Mouse (Mus musculus): ENCODE data around the gene Klf4. TPM values are rescaled to one million over a fixed set of nuclear protein-coding genes. Genes with fewer than 3 reads are reported as not detected.

The Klf4 gene
- 0.92 and 1.1 TPM in 2 replicates for polyA plus RNA-seq (2016; fragmentation: Nextera tagmentation; extraction: Ambion mirVana)

DNA sequence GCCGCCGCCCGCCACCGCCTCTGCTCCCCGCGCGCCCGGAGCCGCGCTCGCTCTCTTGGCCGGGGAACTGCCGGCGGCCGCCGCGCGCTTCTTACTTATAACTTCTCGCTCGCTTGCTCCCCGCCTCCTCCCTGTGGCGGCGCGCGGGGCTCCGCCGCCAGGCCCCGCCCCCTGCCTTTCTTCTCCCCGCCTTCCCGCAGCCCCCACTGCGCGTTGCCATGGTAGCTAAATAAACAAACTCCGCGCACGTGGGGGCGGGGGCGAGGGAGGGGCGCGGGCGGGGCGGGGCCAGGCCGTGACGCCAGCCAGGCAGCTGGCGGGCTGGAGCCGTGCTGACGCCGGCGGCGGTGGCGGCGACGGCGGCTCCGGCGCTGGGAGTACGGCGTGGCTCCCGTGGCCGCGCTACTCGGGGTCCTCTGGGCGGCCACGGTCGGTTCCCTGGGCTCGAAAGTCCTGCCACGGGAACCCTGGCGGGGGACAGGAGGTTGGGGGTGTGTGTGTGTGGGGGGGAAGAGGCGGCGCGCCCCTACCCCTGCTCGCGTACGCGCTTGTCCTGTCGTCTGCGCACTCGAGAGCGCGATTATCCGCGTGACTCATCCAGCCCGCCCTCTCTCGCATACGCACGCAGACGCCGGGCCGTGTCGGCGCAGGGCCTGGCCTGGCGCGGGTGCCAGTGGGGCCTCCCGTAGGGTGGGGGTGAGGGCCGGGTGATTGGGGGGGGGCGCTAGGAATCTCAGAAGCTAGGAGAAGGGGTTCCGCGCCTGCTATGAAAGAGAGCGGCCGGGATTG, at the start of gene Klf4:
Gene Klf4, minus strand, starts transcription at position 60 of the 789 bp plus-strand sequence.
- Histone ChIP-seq H3K27ac (peak within 1 kb of the TSS; percentile 90), H3K4me3 (peak within 1 kb of the TSS; percentile 75), H3K36me3 (no peaks in the 10 kb centered on the region), H3K27me3 (ENCODE audit: insufficient read depth, poor library complexity, severe bottlenecking) (peaks cover 76% of the 10 kb centered on the region), H3K9me3 (no peaks in the 10 kb centered on the region), H3K4me1 (replicated peaks) (peaks cover 39% of the 10 kb centered on the region)
- DNase-seq (ENCODE audit: low spot score), result peak; percentile 93
- WGBS, result under 1% methylated on average over 98 of the region's 99 CpGs

DNA sequence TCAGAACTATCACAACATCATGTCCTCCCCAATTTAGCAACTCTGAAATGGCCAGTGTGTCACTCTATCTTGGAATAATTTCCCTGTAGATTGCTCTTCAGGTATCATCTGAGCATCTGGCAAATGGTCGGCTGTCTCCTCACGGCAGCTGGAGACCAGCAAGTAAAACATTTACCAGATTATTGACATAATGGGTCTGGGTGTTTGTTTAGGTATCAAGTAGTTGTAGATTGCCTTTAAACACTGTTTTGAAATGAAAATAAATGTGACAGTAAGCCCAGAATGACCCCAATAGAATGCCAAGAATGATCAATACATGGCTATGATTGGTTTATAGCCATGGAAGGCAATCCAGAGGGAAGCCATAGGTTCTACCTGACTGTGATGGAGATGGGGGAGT, 39.2 kb upstream of the Klf4 start:
- peaks cover 9% of the 10 kb centered on the region; the same call in 1 of the 2 replicates for H3K4me1 ChIP-seq (replicated peaks)
- no peaks in the 10 kb centered on the region for H3K9me3 ChIP-seq
- WGBS, result 86% methylated on average over 2 of the region's 2 CpGs

DNA sequence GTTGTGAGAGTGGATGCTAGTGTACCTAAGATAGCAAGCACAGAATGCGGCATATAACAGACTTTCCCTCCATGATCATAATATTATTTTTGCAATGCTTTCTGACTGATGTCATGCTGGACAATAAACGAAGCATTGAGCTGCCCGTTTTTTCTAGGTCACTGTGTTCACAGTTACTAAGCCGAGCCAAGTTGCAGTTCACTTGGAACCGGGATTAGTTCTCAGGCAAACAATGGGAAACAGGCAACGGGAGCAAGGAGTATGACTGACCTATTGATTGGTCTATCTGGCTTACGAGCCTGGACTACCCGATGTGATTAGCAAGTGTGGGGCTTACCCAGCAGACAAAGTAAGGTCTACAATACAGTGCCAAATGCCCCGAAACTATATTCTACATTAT, 35.7 kb upstream of the Klf4 start:
- Histone ChIP-seq H3K27ac (0 out of 2 replicates have a peak overlapping the region, but pooled peaks have one; percentile 54), H3K4me1 (replicated peaks) (peaks cover 9% of the 10 kb centered on the region; the same call in 1 of the 2 replicates), H3K9me3 (no peaks in the 10 kb centered on the region), H3K27me3 (ENCODE audit: insufficient read depth, poor library complexity, severe bottlenecking) (no peaks in the 10 kb centered on the region), H3K36me3 (no peaks in the 10 kb centered on the region), H3K4me3 (no peak overlapping the region)
- 71% methylated on average over 9 of the region's 9 CpGs for WGBS
- no peak for DNase-seq (ENCODE audit: low spot score)

More for the DNA sequence above, 39.2 kb upstream of the Klf4 start:
- H3K36me3 ChIP-seq, result no peaks in the 10 kb centered on the region
- no peak overlapping the region for H3K27ac ChIP-seq
- H3K27me3 ChIP-seq (ENCODE audit: insufficient read depth, poor library complexity, severe bottlenecking), result no peaks in the 10 kb centered on the region
- DNase-seq (ENCODE audit: low spot score), result no peak
- no peak overlapping the region for H3K4me3 ChIP-seq

DNA sequence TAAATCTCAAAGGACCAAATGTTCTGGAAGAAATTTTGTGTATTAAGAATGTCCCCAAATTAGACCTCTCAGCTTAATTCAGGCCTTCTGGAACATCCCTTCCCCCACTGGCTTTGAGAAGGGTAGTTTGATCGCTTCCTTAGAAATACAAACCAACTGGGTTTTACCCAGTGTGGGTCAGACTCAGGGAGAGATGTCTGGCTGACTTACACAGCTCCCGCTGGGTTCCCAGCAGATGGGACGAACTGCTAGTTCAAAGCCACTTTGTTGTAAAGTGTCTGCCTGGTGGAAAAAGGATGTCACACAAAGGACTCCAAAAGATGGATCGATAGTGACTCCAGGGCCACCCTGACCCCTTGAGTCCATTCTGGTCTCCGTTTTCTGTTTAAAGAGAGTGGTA, 35.3 kb upstream of the Klf4 start:
- no peak for DNase-seq (ENCODE audit: low spot score)
- H3K27ac ChIP-seq, result peak overlapping the region; percentile 54
- H3K4me1 ChIP-seq (replicated peaks), result peaks cover 9% of the 10 kb centered on the region; the same call in 1 of the 2 replicates
- H3K4me3 ChIP-seq, result no peak overlapping the region
- WGBS, result 63% methylated on average over 5 of the region's 5 CpGs
- no peaks in the 10 kb centered on the region for H3K9me3 ChIP-seq
- no peaks in the 10 kb centered on the region for H3K27me3 ChIP-seq (ENCODE audit: insufficient read depth, poor library complexity, severe bottlenecking)
- H3K36me3 ChIP-seq, result no peaks in the 10 kb centered on the region

DNA sequence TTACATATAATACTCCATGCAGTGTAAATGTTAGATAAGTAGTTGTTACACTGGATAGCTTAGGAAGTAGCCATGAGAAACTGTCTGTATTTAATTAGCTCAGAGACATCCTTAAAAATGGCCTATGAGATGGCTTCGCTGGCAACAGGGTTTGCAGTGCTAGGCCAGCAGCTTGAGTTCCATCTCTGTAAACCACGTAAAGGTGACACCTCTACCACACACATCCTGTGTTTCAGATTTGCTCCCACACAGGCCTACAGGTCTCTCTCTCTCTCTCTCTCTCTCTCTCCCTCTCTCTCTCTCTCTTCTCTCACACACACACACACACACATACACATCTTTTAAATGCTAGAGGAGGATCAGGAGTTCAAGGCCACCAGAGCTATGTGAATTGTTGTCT, 32.1 kb upstream of the Klf4 start:
- DNase-seq (ENCODE audit: low spot score), result no peak
- no peaks in the 10 kb centered on the region for H3K27me3 ChIP-seq (ENCODE audit: insufficient read depth, poor library complexity, severe bottlenecking)
- H3K4me3 ChIP-seq, result no peak overlapping the region
- peaks cover 9% of the 10 kb centered on the region; the same call in 1 of the 2 replicates for H3K4me1 ChIP-seq (replicated peaks)
- no peaks in the 10 kb centered on the region for H3K9me3 ChIP-seq
- H3K27ac ChIP-seq, result no peak overlapping the region
- no peaks in the 10 kb centered on the region for H3K36me3 ChIP-seq
- WGBS, result 89% methylated on average over 2 of the region's 2 CpGs

DNA sequence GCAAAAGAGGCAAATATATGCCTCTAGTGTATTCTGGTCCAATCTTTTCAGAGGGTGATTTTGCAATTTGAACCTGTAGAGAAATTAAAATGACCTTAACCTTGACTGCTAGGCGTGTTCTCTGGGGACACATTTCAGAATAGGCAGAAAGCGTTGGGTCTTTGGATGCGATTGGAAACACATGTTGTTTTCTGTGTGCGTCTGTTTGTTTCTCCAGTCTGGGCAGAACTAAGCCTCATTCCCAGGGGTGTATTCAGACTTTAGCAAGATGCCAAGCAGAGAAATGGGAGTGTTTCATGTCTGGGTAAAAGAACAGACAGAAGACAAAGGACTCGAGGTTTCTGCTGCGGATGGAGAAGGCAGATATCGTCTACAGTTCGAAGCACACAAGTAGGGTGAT, 30.8 kb upstream of the Klf4 start:
- Histone ChIP-seq H3K4me3 (no peak overlapping the region), H3K36me3 (no peaks in the 10 kb centered on the region), H3K4me1 (replicated peaks) (peaks cover 8% of the 10 kb centered on the region; the same call in 1 of the 2 replicates), H3K27me3 (ENCODE audit: insufficient read depth, poor library complexity, severe bottlenecking) (no peaks in the 10 kb centered on the region), H3K9me3 (no peaks in the 10 kb centered on the region), H3K27ac (no peak overlapping the region; the same call in 1 of the 2 replicates)
- 74% methylated on average over 8 of the region's 8 CpGs for WGBS
- no peak for DNase-seq (ENCODE audit: low spot score)

DNA sequence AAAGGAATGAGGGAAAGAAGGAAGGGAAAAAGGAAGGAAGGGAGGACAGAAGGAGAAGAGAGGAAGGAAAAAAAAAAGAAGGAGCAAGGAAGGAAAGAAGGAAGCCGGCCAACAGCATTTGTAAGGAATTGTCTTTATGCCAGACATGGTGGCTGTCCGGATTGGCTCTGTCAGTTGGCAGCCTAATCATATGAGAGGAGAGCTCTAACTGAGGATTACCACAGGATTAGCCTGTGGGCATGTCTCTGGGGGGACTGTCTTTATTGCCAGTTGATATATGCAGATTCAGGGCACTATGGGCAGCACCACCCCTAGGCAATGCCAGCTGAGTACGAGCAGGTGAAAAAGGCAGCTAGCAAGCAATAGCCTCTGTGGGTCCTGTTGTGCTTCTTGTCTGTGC, 29.8 kb upstream of the Klf4 start:
- no peak for DNase-seq (ENCODE audit: low spot score)
- Histone ChIP-seq H3K9me3 (no peaks in the 10 kb centered on the region), H3K4me1 (replicated peaks) (no peaks in the 10 kb centered on the region), H3K36me3 (no peaks in the 10 kb centered on the region), H3K27me3 (ENCODE audit: insufficient read depth, poor library complexity, severe bottlenecking) (no peaks in the 10 kb centered on the region), H3K27ac (no peak overlapping the region), H3K4me3 (no peak overlapping the region)
- WGBS, result 77% methylated on average over 3 of the region's 3 CpGs

DNA sequence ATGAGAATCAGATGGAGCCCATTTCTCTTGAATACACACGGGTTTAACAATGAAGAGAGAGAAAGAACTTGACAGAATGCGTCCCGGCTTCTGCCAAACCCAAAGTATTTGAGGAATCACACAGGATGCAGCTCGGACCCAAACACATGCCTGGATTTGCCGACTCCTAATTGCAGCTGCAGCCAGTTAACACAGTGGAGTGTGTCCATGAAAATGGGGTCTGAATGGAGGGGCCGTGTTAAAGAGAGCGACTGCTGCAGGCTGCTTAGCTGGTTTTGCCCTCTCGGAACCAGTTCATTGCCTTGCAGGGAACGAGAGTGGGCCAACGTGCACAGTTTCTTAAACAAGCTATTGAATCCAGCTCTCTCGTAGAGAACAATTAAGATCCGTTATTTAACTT, 14.6 kb upstream of the Klf4 start:
- DNase-seq (ENCODE audit: low spot score), result no peak
- Histone ChIP-seq H3K9me3 (no peaks in the 10 kb centered on the region), H3K27ac (no peak overlapping the region), H3K36me3 (no peaks in the 10 kb centered on the region), H3K27me3 (ENCODE audit: insufficient read depth, poor library complexity, severe bottlenecking) (no peaks in the 10 kb centered on the region), H3K4me1 (replicated peaks) (0 out of 2 replicates have a peak, but pooled peaks cover 6% of the 10 kb centered on the region), H3K4me3 (no peak overlapping the region)
- WGBS, result 67% methylated on average over 12 of the region's 12 CpGs

DNA sequence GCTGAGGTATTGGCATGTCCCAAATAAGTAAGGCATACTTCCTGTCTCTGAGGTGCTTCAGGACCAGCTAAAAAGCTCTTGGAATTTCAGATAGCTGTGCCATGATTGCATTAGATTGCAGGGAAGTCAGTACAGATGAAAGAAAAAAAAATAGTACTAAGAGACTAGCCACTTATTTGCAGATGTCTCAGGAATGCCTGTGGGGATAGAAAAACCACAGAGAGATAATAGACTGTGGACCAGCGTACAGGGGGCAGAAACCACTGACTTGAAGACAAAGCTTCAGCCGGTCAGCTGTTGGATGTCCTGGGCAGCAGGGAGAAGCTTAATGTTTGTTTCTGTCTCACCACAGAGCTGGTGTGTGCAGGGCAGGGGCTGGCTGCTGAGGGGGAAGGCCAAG, 10.5 kb upstream of the Klf4 start:
- no peak overlapping the region for H3K27ac ChIP-seq
- no peaks in the 10 kb centered on the region for H3K9me3 ChIP-seq
- DNase-seq (ENCODE audit: low spot score), result no peak
- H3K4me1 ChIP-seq (replicated peaks), result 0 out of 2 replicates have a peak, but pooled peaks cover 6% of the 10 kb centered on the region
- H3K4me3 ChIP-seq, result no peak overlapping the region
- no peaks in the 10 kb centered on the region for H3K27me3 ChIP-seq (ENCODE audit: insufficient read depth, poor library complexity, severe bottlenecking)
- H3K36me3 ChIP-seq, result no peaks in the 10 kb centered on the region
- 79% methylated on average over 2 of the region's 2 CpGs for WGBS

DNA sequence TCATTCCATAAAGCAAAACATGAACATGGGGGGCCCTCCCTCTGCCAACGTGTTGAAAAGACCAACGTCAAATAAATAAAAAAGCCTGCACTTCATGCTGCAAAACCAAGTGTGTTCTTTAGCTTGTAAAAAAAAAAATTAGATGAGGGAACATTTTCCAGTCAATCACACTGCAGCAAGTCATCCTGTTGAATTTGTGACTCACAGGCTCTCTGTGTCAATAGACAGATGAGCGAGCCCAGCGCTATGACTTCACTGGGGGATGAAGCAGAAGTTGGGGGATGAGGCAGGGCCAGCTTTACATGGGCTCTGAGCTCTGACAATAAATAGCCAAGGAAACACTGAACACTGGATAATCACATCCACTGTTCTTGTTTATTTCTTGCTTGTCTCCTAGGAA, 9.4 kb upstream of the Klf4 start:
- no peak overlapping the region for H3K27ac ChIP-seq
- no peak overlapping the region for H3K4me3 ChIP-seq
- H3K27me3 ChIP-seq (ENCODE audit: insufficient read depth, poor library complexity, severe bottlenecking), result peaks cover 6% of the 10 kb centered on the region
- 78% methylated on average over 4 of the region's 4 CpGs for WGBS
- H3K4me1 ChIP-seq (replicated peaks), result no peaks in the 10 kb centered on the region
- H3K36me3 ChIP-seq, result no peaks in the 10 kb centered on the region
- no peak for DNase-seq (ENCODE audit: low spot score)
- H3K9me3 ChIP-seq, result no peaks in the 10 kb centered on the region

DNA sequence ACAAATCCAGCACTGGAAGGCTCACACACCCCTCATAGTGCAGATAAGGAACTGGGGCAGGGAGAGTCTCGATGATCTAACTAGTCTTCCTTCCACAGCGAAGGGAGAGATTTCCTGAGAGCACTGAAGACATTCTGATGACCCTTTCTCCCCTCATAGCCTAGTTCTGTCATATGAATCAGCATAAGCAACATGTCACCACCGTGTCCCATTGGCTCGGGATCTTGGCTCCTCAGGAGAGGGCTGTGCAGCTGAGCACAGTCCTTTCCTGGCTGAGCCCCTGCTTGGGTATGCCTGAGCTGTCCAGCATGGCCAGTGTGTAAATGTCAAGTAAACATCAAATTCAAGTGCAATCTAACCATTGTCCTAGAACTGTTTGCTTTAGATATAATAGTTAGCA, 9.0 kb upstream of the Klf4 start:
- Histone ChIP-seq H3K27me3 (ENCODE audit: insufficient read depth, poor library complexity, severe bottlenecking) (peaks cover 10% of the 10 kb centered on the region), H3K27ac (no peak overlapping the region), H3K4me1 (replicated peaks) (no peaks in the 10 kb centered on the region), H3K9me3 (no peaks in the 10 kb centered on the region), H3K4me3 (no peak overlapping the region), H3K36me3 (no peaks in the 10 kb centered on the region)
- WGBS, result 84% methylated on average over 4 of the region's 4 CpGs
- DNase-seq (ENCODE audit: low spot score), result no peak

DNA sequence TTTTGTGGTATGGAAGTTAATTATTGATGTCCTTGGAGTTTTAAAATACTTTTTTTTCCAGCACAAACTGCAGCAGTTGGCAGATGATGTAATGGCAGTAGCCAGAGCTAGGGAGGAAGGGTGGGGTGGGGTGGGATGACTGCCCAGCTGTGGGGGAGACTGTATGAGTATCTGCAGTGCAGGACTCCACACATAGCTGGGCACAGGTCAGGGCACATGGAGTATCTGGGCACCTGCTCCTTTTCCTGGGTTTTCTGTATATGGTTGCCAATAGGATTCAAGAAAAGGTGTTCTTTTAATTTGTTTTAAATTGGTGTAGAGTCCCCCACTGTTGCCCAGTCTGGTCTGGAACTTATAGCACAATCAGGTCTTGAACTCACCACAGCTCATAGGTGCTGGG, 2.7 kb upstream of the Klf4 start:
- no peak overlapping the region for H3K4me3 ChIP-seq
- H3K27me3 ChIP-seq (ENCODE audit: insufficient read depth, poor library complexity, severe bottlenecking), result peaks cover 64% of the 10 kb centered on the region
- DNase-seq (ENCODE audit: low spot score), result no peak

DNA sequence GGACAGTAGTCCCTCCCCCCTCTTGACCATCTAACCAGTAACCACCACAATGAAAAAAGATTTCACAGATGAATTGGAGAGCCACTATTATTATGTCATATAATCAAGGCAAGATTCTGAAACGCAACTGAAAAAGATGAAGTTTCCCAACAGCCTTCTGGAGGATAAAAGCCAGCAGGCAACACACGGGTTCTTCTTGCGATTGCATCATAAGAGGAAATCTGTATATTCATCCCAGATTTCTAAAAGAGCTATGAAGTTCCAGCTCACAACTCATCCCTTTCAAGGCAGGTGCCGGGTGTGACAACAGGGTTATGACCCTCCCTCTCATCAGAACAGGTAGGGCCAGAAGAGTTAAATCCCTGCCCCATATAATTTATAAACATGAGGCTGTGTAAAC, 2.2 kb upstream of the Klf4 start:
- no peak for DNase-seq (ENCODE audit: low spot score)
- Histone ChIP-seq H3K36me3 (no peaks in the 10 kb centered on the region), H3K4me1 (replicated peaks) (peaks cover 38% of the 10 kb centered on the region), H3K27ac (no peak overlapping the region), H3K27me3 (ENCODE audit: insufficient read depth, poor library complexity, severe bottlenecking) (peaks cover 69% of the 10 kb centered on the region), H3K9me3 (no peaks in the 10 kb centered on the region), H3K4me3 (no peak overlapping the region)
- WGBS, result 74% methylated on average over 4 of the region's 4 CpGs

More for the DNA sequence above, 2.7 kb upstream of the Klf4 start:
- H3K36me3 ChIP-seq, result no peaks in the 10 kb centered on the region
- H3K9me3 ChIP-seq, result no peaks in the 10 kb centered on the region
- no peak overlapping the region for H3K27ac ChIP-seq
- peaks cover 33% of the 10 kb centered on the region for H3K4me1 ChIP-seq (replicated peaks)

Data from hindbrain, embryonic 10.5 days (tissue).